ENCODE assay signal across 8 mouse cellular contexts in genomic region chr11:5901950-5902349, GRCm38 (mm10). TPM values are rescaled to one million over a fixed set of nuclear protein-coding genes. Genes with fewer than 3 reads are reported as not detected.
DNase-seq lines count a peak whose midpoint lies in the region; ATAC-seq and TF ChIP-seq lines count a peak whose summit lies in the region.

No protein-coding gene starts in this region.

- peak overlapping the region; percentile 73 for H3K4me2 ChIP-seq in forebrain, embryonic 14.5 days (ENCODE audit: low read length)
- peak overlapping the region; percentile 50 for H3K4me2 ChIP-seq in stomach, embryonic 14.5 days (replicated peaks; ENCODE audit: low read depth, low read length)

- H3K4me1 ChIP-seq in cerebellum, adult 2 months (ENCODE audit: control insufficient read depth, insufficient read depth, low read length), result peaks cover 8% of the 10 kb centered on the region; the same call in 1 of the 2 replicates
- peaks cover 10% of the 10 kb centered on the region for H3K4me1 ChIP-seq in forebrain, embryonic 14.5 days (ENCODE audit: control insufficient read depth, insufficient read depth, low read length)
- H3K4me1 ChIP-seq in stomach, embryonic 14.5 days (ENCODE audit: control insufficient read depth, insufficient read depth, low read length), result peaks cover 17% of the 10 kb centered on the region

- H3K27ac ChIP-seq in cerebellum, adult 2 months (ENCODE audit: insufficient read depth, low read length), result no peak overlapping the region
- H3K27ac ChIP-seq in forebrain, embryonic 14.5 days (ENCODE audit: low read depth, low read length), result peak overlapping the region; percentile 60; the same call in 1 of the 2 replicates
- H3K27ac ChIP-seq in stomach, embryonic 14.5 days (ENCODE audit: low read length), result peak overlapping the region; percentile 10; the same call in 1 of the 2 replicates

- DNase-seq in layer of hippocampus, adult 18-20 months (ENCODE audit: low spot score in 2 of 2), result peak; percentile 40 to 65
- no peak for DNase-seq in layer of hippocampus, adult 8-10 months (ENCODE audit: low spot score in 2 of 2)
- peak; percentile 54 for DNase-seq in cerebellum, adult 2 months
- DNase-seq in forebrain, embryonic 14.5 days (ENCODE audit: low spot score), result peak; percentile 89
- DNase-seq in kidney, postnatal 10 days, result peak; percentile 72
- DNase-seq in adipocyte (ENCODE audit: low spot score), result no peak

- H3K9ac ChIP-seq in forebrain, embryonic 14.5 days (ENCODE audit: low read length), result peak overlapping the region; percentile 60
- peak overlapping the region; percentile 37 for H3K9ac ChIP-seq in stomach, embryonic 14.5 days (replicated peaks; ENCODE audit: low read depth, low read length)

- TF ChIP-seq CTCF in cerebellum, adult 2 months (IDR thresholded peaks at IDR 0.05; ENCODE audit: borderline replicate concordance, insufficient read depth, low read depth, low read length), result no peak

- no peaks in the 10 kb centered on the region for H3K36me3 ChIP-seq in forebrain, embryonic 14.5 days (ENCODE audit: control insufficient read depth, insufficient read depth, low read length)
- no peaks in the 10 kb centered on the region for H3K36me3 ChIP-seq in stomach, embryonic 14.5 days (ENCODE audit: control insufficient read depth, insufficient read depth, low read length)

- no peaks in the 10 kb centered on the region for H3K9me3 ChIP-seq in forebrain, embryonic 14.5 days (replicated peaks; ENCODE audit: control insufficient read depth, low read length)
- no peaks in the 10 kb centered on the region for H3K9me3 ChIP-seq in stomach, embryonic 14.5 days (ENCODE audit: control insufficient read depth, low read depth, low read length)

- 3% methylated on average over 32 of the region's 32 CpGs for WGBS in cerebellum, adult 2 months
- under 1% methylated on average over 32 of the region's 32 CpGs for WGBS in forebrain, embryonic 14.5 days
- WGBS in stomach, embryonic 14.5 days, result 1% methylated on average over 32 of the region's 32 CpGs

- no peaks in the 10 kb centered on the region for H3K27me3 ChIP-seq in cerebellum, adult 2 months (ENCODE audit: control insufficient read depth, insufficient read depth, low read length)
- 0 out of 2 replicates have a peak, but pooled peaks cover 3% of the 10 kb centered on the region for H3K27me3 ChIP-seq in forebrain, embryonic 14.5 days (replicated peaks; ENCODE audit: control insufficient read depth, insufficient read depth, low read length)
- H3K27me3 ChIP-seq in stomach, embryonic 14.5 days (ENCODE audit: control insufficient read depth, insufficient read depth, low read length), result no peaks in the 10 kb centered on the region

- TF ChIP-seq POLR2A in cerebellum, adult 2 months (IDR thresholded peaks at IDR 0.05; ENCODE audit: borderline replicate concordance, insufficient read depth, low read length), result 0 out of 2 replicates have a peak, but pooled peaks have one; percentile 36

- peak overlapping the region; percentile 23 for H3K4me3 ChIP-seq in cerebellum, adult 2 months (replicated peaks; ENCODE audit: insufficient read depth, low read depth, low read length)
- H3K4me3 ChIP-seq in forebrain, embryonic 14.5 days (ENCODE audit: low read depth, low read length), result peak overlapping the region; percentile 33
- peak overlapping the region; percentile 33 for H3K4me3 ChIP-seq in stomach, embryonic 14.5 days (ENCODE audit: low read depth, low read length)

- ATAC-seq in forebrain, embryonic 14.5 days, result peak; percentile 89
- peak; percentile 41; the same call in 1 of the 2 replicates for ATAC-seq in megakaryocyte progenitor cell, adult 5-6 weeks (replicated peaks; ENCODE audit: poor library complexity)
- ATAC-seq in stomach, embryonic 14.5 days (ENCODE audit: insufficient number of reproducible peaks, insufficient read depth, low FRiP score, low read depth), result peak; percentile 74; the same call in 1 of the 2 replicates

RNA-seq across cellular contexts. Expression of gene Myl7, which starts 3.4 kb away (rescaled TPM):
- total RNA-seq in layer of hippocampus, adult 18-20 months (2021), result not detected
- total RNA-seq in layer of hippocampus, adult 8-10 months (2022), result not detected
- not detected in 2 replicates for polyA plus RNA-seq in cerebellum, adult 2 months (2012; rRNA removed)
- not detected in 2 replicates for polyA plus RNA-seq in forebrain, embryonic 14.5 days (2014; fragmentation: Nextera tagmentation; extraction: Ambion mirVana)
- total RNA-seq in megakaryocyte progenitor cell, adult 5-6 weeks (2015), result not detected in 2 replicates
- not detected in 2 replicates for total RNA-seq in megakaryocyte progenitor cell, adult 5-6 weeks (2017)
- polyA plus RNA-seq in stomach, embryonic 14.5 days (2014; fragmentation: Nextera tagmentation; extraction: Ambion mirVana), result 4.9 and 8.4 TPM in 2 replicates

RNA-seq across cellular contexts. Expression of gene Pold2, which starts 23.9 kb away (rescaled TPM):
- total RNA-seq in layer of hippocampus, adult 18-20 months (2021), result 10 to 100 TPM; 25.9 to 26.6 TPM
- 10 to 100 TPM; 22.9 to 30.8 (median 25.1) TPM for total RNA-seq in layer of hippocampus, adult 8-10 months (2022)
- 47.4 and 55.0 TPM in 2 replicates for polyA plus RNA-seq in cerebellum, adult 2 months (2012; rRNA removed)
- polyA plus RNA-seq in forebrain, embryonic 14.5 days (2014; fragmentation: Nextera tagmentation; extraction: Ambion mirVana), result 65.0 and 73.0 TPM in 2 replicates
- 63.9 and 65.8 TPM in 2 replicates for total RNA-seq in megakaryocyte progenitor cell, adult 5-6 weeks (2015)
- total RNA-seq in megakaryocyte progenitor cell, adult 5-6 weeks (2017), result 48.4 and 52.0 TPM in 2 replicates
- polyA plus RNA-seq in stomach, embryonic 14.5 days (2014; fragmentation: Nextera tagmentation; extraction: Ambion mirVana), result 101 and 112 TPM in 2 replicates

RNA-seq across cellular contexts. Expression of gene Aebp1, which starts 40.2 kb away (rescaled TPM):
- 1 to 10 TPM; 9.1 to 9.2 TPM for total RNA-seq in layer of hippocampus, adult 18-20 months (2021)
- total RNA-seq in layer of hippocampus, adult 8-10 months (2022), result 10 to 100 TPM; 12.3 to 25.9 (median 19.4) TPM
- 10.3 and 13.2 TPM in 2 replicates for polyA plus RNA-seq in cerebellum, adult 2 months (2012; rRNA removed)
- polyA plus RNA-seq in forebrain, embryonic 14.5 days (2014; fragmentation: Nextera tagmentation; extraction: Ambion mirVana), result 6.8 and 13.0 TPM in 2 replicates
- not detected in 2 replicates for total RNA-seq in megakaryocyte progenitor cell, adult 5-6 weeks (2015)
- not detected in 2 replicates for total RNA-seq in megakaryocyte progenitor cell, adult 5-6 weeks (2017)
- polyA plus RNA-seq in stomach, embryonic 14.5 days (2014; fragmentation: Nextera tagmentation; extraction: Ambion mirVana), result 29.2 and 30.3 TPM in 2 replicates

RNA-seq across cellular contexts. Expression of gene Gck, which starts 47.9 kb away (rescaled TPM):
- 1 to 10 TPM; 1.9 to 3.4 TPM for total RNA-seq in layer of hippocampus, adult 18-20 months (2021)
- 1 to 10 TPM; 2.6 to 3.7 (median 3.5) TPM for total RNA-seq in layer of hippocampus, adult 8-10 months (2022)
- polyA plus RNA-seq in cerebellum, adult 2 months (2012; rRNA removed), result 0.74 and 1.1 TPM in 2 replicates
- polyA plus RNA-seq in forebrain, embryonic 14.5 days (2014; fragmentation: Nextera tagmentation; extraction: Ambion mirVana), result 6.5 and 7.3 TPM in 2 replicates
- total RNA-seq in megakaryocyte progenitor cell, adult 5-6 weeks (2015), result not detected in 2 replicates
- not detected in 2 replicates for total RNA-seq in megakaryocyte progenitor cell, adult 5-6 weeks (2017)
- polyA plus RNA-seq in stomach, embryonic 14.5 days (2014; fragmentation: Nextera tagmentation; extraction: Ambion mirVana), result 0.75 and 2.0 TPM in 2 replicates

RNA-seq across cellular contexts. Expression of gene Ykt6, which starts 53.5 kb away (rescaled TPM):
- total RNA-seq in layer of hippocampus, adult 18-20 months (2021), result 10 to 100 TPM; 69.3 to 71.0 TPM
- 10 to 100 TPM; 69.3 to 77.7 (median 72.5) TPM for total RNA-seq in layer of hippocampus, adult 8-10 months (2022)
- polyA plus RNA-seq in cerebellum, adult 2 months (2012; rRNA removed), result 54.2 and 54.9 TPM in 2 replicates
- 46.3 and 47.5 TPM in 2 replicates for polyA plus RNA-seq in forebrain, embryonic 14.5 days (2014; fragmentation: Nextera tagmentation; extraction: Ambion mirVana)
- 17.4 and 18.2 TPM in 2 replicates for total RNA-seq in megakaryocyte progenitor cell, adult 5-6 weeks (2015)
- 44.4 and 48.7 TPM in 2 replicates for total RNA-seq in megakaryocyte progenitor cell, adult 5-6 weeks (2017)
- 23.2 and 23.3 TPM in 2 replicates for polyA plus RNA-seq in stomach, embryonic 14.5 days (2014; fragmentation: Nextera tagmentation; extraction: Ambion mirVana)

Comparison
In these comparisons a context has a peak if more than half of its experiments do, and no peak if none do; other contexts are left out.
1. DNase-seq: peak in layer of hippocampus, adult 18-20 months (2 of 2), cerebellum, adult 2 months (2 of 2), forebrain, embryonic 14.5 days (single experiment) and kidney, postnatal 10 days (single experiment); none in layer of hippocampus, adult 8-10 months (0 of 2) and adipocyte (single experiment).
2. RNA of gene Aebp1, which starts 40.2 kb away (total RNA-seq): 12.3 to 25.9 TPM in layer of hippocampus, adult 8-10 months and 9.1 to 9.2 TPM in layer of hippocampus, adult 18-20 months; not detected in megakaryocyte progenitor cell, adult 5-6 weeks; every median in the first group is over 10 times any median in the second.
3. Peak in every context shown above with its lines, with median percentiles within 50 percentile points of each other: H3K4me3 ChIP-seq and ATAC-seq.